Mouse (Mus musculus): ENCODE results near the gene Gpc6.

Gpc6 gene

GRCm38 (mm10) chr14:117895539-117895912 lies 970.4 kb downstream of the Gpc6 start:
- DNase-seq: peak; percentile 72

GRCm38 (mm10) chr14:117904300-117904699 lies 979.2 kb downstream of the Gpc6 start:
- DNase-seq: no peak

GRCm38 (mm10) chr14:117905701-117906100 lies 980.6 kb downstream of the Gpc6 start:
- DNase-seq: no peak

- DNase-seq: no peak
Observed at GRCm38 (mm10) chr14:117906361-117906760, 981.2 kb downstream of the Gpc6 start.

- DNase-seq: no peak
Observed at GRCm38 (mm10) chr14:117908231-117908920, 983.3 kb downstream of the Gpc6 start.

GRCm38 (mm10) chr14:117909046-117909445 lies 983.9 kb downstream of the Gpc6 start:
- DNase-seq: no peak

GRCm38 (mm10) chr14:117910323-117910722 lies 985.2 kb downstream of the Gpc6 start:
- no peak for DNase-seq

GRCm38 (mm10) chr14:117912624-117913270 lies 987.6 kb downstream of the Gpc6 start:
- no peak for DNase-seq

GRCm38 (mm10) chr14:117916577-117916976 lies 991.5 kb downstream of the Gpc6 start:
- no peak for DNase-seq

- DNase-seq: no peak
Observed at GRCm38 (mm10) chr14:117918724-117919123, 993.6 kb downstream of the Gpc6 start.

GRCm38 (mm10) chr14:117919612-117920011 lies 994.5 kb downstream of the Gpc6 start:
- no peak for DNase-seq

GRCm38 (mm10) chr14:117921393-117922014 lies 996.4 kb downstream of the Gpc6 start:
- DNase-seq: no peak

GRCm38 (mm10) chr14:117923667-117924066 lies 998.6 kb downstream of the Gpc6 start:
- no peak for DNase-seq

- DNase-seq: no peak
Observed at GRCm38 (mm10) chr14:117930105-117930847, 1005.2 kb downstream of the Gpc6 start.

GRCm38 (mm10) chr14:117930848-117931816 lies 1006.0 kb downstream of the Gpc6 start:
- DNase-seq: no peak

GRCm38 (mm10) chr14:117932163-117932851 lies 1007.2 kb downstream of the Gpc6 start:
- no peak for DNase-seq

GRCm38 (mm10) chr14:117938554-117938953 lies 1013.4 kb downstream of the Gpc6 start:
- no peak for DNase-seq

- no peak for DNase-seq
Observed at GRCm38 (mm10) chr14:117939471-117939870, 1014.4 kb downstream of the Gpc6 start.

GRCm38 (mm10) chr14:117945920-117946503 lies 1020.9 kb downstream of the Gpc6 start:
- no peak for DNase-seq

- DNase-seq: no peak
Observed at GRCm38 (mm10) chr14:117951265-117951664, 1026.2 kb downstream of the Gpc6 start.

GRCm38 (mm10) chr14:117951686-117952085 lies 1026.6 kb downstream of the Gpc6 start:
- no peak for DNase-seq
